Mouse (Mus musculus) MEL (cell line): ENCODE measurements around the gene Homez. TPM values are rescaled to one million over a fixed set of nuclear protein-coding genes. Genes with fewer than 3 reads are reported as not detected.

Experiments used
- DNase-seq: peaks from one replicate; pipeline ENCODE4 v3.0.0; 2011; ENCODE audit warnings: low read depth, low spot score
- H3K27ac ChIP-seq: 2 replicates; pipeline ENCODE4 v1.5.1; 2012; ENCODE audit warnings: low read depth, mild to moderate bottlenecking, control low read depth, low read length, moderate library complexity; ENCODE audit not compliant: control insufficient read depth
- H3K27me3 ChIP-seq, 2 experiments: fragments of 150-350 bp in 1 of 2; sonication (generic) in 1 of 2; 2 replicates each; pipeline ENCODE4 v1.6.1; 2012; ENCODE audit warnings: low read length in 2 of 2, mild to moderate bottlenecking in 2 of 2, improper control_type of control experiment in 1 of 2, moderate library complexity in 1 of 2; ENCODE audit not compliant: insufficient read depth in 2 of 2, control insufficient read depth in 1 of 2
- H3K36me3 ChIP-seq, 2 experiments: 2 replicates each; pipeline ENCODE4 v1.6.1; 2012 to 2014; ENCODE audit warnings: low read length in 2 of 2, improper control_type of control experiment in 1 of 2, inconsistent platforms in 1 of 2, mild to moderate bottlenecking in 1 of 2; ENCODE audit not compliant: insufficient read depth in 2 of 2, control insufficient read depth in 1 of 2
- H3K4me1 ChIP-seq, 2 experiments: fragments of 150-350 bp in 1 of 2; sonication (generic) in 1 of 2; 2 replicates each; pipeline ENCODE4 v1.6.1; 2012; ENCODE audit warnings: low read length in 2 of 2, improper control_type of control experiment in 1 of 2, mild to moderate bottlenecking in 1 of 2; ENCODE audit not compliant: insufficient read depth in 2 of 2, control insufficient read depth in 1 of 2
- H3K4me3 ChIP-seq, 2 experiments: fragments of 150-350 bp in 1 of 2; sonication (generic) in 1 of 2; 2 replicates each; pipeline ENCODE4 v1.5.1; 2012; ENCODE audit warnings: low read depth in 2 of 2, low read length in 2 of 2, mild to moderate bottlenecking in 2 of 2, moderate library complexity in 2 of 2, control low read depth in 1 of 2, improper control_type of control experiment in 1 of 2; ENCODE audit not compliant: control insufficient read depth in 1 of 2, insufficient read depth in 1 of 2
- H3K79me2 ChIP-seq: 2 replicates; pipeline ENCODE4 v1.6.1; 2012; ENCODE audit warnings: mild to moderate bottlenecking, low read length, moderate library complexity; ENCODE audit not compliant: control insufficient read depth, poor library complexity, insufficient read depth
- H3K9ac ChIP-seq: 2 replicates; pipeline ENCODE4 v1.6.1; 2012; ENCODE audit warnings: low read depth, mild to moderate bottlenecking, control low read depth, low read length, moderate library complexity; ENCODE audit not compliant: control insufficient read depth, poor library complexity, severe bottlenecking
- H3K9me3 ChIP-seq: fragments of 150-350 bp; sonication (generic); replicated peaks from 2 replicates; pipeline ENCODE4 v1.6.1; 2012; ENCODE audit warnings: mild to moderate bottlenecking, low read length, improper control_type of control experiment, moderate library complexity; ENCODE audit not compliant: insufficient read depth
- BHLHE40 ChIP-seq: IDR thresholded peaks from 2 replicates; pipeline ENCODE4 v1.6.1; 2012; ENCODE audit warnings: low read depth, mild to moderate bottlenecking, inconsistent platforms, low read length, improper control_type of control experiment, borderline replicate concordance
- ETS1 ChIP-seq: IDR thresholded peaks from 2 replicates; pipeline ENCODE4 v1.6.1; 2012; ENCODE audit warnings: low read depth, mild to moderate bottlenecking, inconsistent platforms, low read length, improper control_type of control experiment, moderate library complexity
- GABPA ChIP-seq: IDR thresholded peaks from 2 replicates; pipeline ENCODE4 v1.6.1; 2012; ENCODE audit warnings: low read depth, mild to moderate bottlenecking, inconsistent platforms, low read length, improper control_type of control experiment, moderate library complexity
- GATA1 ChIP-seq: IDR thresholded peaks from 2 replicates; pipeline ENCODE4 v1.6.1; 2011; ENCODE audit warnings: low read depth, low read length, improper control_type of control experiment
- HCFC1 ChIP-seq: IDR thresholded peaks from 2 replicates; pipeline ENCODE4 v1.6.1; 2012; ENCODE audit warnings: low read depth, mild to moderate bottlenecking, inconsistent platforms, low read length, improper control_type of control experiment, moderate library complexity
- JUND ChIP-seq: IDR thresholded peaks from 2 replicates; pipeline ENCODE4 v1.6.1; 2011; ENCODE audit warnings: low read depth, mild to moderate bottlenecking, improper control_type of control experiment, low read length
- MAFK ChIP-seq: IDR thresholded peaks from 2 replicates; pipeline ENCODE4 v1.6.1; 2011; ENCODE audit warnings: low read depth, mild to moderate bottlenecking, low read length, improper control_type of control experiment, borderline replicate concordance
- MAZ ChIP-seq: IDR thresholded peaks from 2 replicates; pipeline ENCODE4 v1.6.1; 2012; ENCODE audit warnings: low read depth, mild to moderate bottlenecking, inconsistent platforms, low read length, improper control_type of control experiment
- MEF2A ChIP-seq: IDR thresholded peaks from 2 replicates; pipeline ENCODE4 v1.6.1; 2014; ENCODE audit warnings: low read depth, mild to moderate bottlenecking, inconsistent platforms, low read length, improper control_type of control experiment; ENCODE audit not compliant: poor library complexity, insufficient replicate concordance, severe bottlenecking; ENCODE audit errors: extremely low read depth
- MYB ChIP-seq: IDR thresholded peaks from 2 replicates; pipeline ENCODE4 v1.6.1; 2011; ENCODE audit warnings: mild to moderate bottlenecking, low read depth, low read length, improper control_type of control experiment
- MYC ChIP-seq: IDR thresholded peaks from 2 replicates; pipeline ENCODE4 v1.6.1; 2011; ENCODE audit warnings: low read depth, mild to moderate bottlenecking, low read length, improper control_type of control experiment, moderate library complexity
- NELFE ChIP-seq: IDR thresholded peaks from 2 replicates; pipeline ENCODE4 v1.6.1; 2011; ENCODE audit warnings: low read depth, low read length, improper control_type of control experiment
- POLR2AphosphoS2 ChIP-seq: IDR thresholded peaks from 2 replicates; pipeline ENCODE4 v1.6.1; 2011; ENCODE audit warnings: low read length, improper control_type of control experiment
- RAD21 ChIP-seq: IDR thresholded peaks from 2 replicates; pipeline ENCODE4 v1.6.1; 2011; ENCODE audit warnings: mild to moderate bottlenecking, low read depth, low read length, improper control_type of control experiment
- RCOR1 ChIP-seq: IDR thresholded peaks from 2 replicates; pipeline ENCODE4 v1.6.1; 2012; ENCODE audit warnings: low read depth, mild to moderate bottlenecking, inconsistent platforms, low read length, improper control_type of control experiment
- SIN3A ChIP-seq: IDR thresholded peaks from 2 replicates; pipeline ENCODE4 v1.6.1; 2012; ENCODE audit warnings: low read length, improper control_type of control experiment, inconsistent platforms
- SMC3 ChIP-seq: IDR thresholded peaks from 2 replicates; pipeline ENCODE4 v1.6.1; 2011; ENCODE audit warnings: low read depth, low read length, improper control_type of control experiment
- TBP ChIP-seq: IDR thresholded peaks from 2 replicates; pipeline ENCODE4 v1.8.0; 2011; ENCODE audit warnings: low read depth, low read length, improper control_type of control experiment
- TCF12 ChIP-seq: IDR thresholded peaks from 2 replicates; pipeline ENCODE4 v1.6.1; 2014; ENCODE audit warnings: low read depth, mild to moderate bottlenecking, inconsistent platforms, low read length, improper control_type of control experiment, moderate library complexity
- USF1 ChIP-seq: IDR thresholded peaks from 2 replicates; pipeline ENCODE4 v1.6.1; 2014; ENCODE audit warnings: low read depth, mild to moderate bottlenecking, inconsistent platforms, low read length, improper control_type of control experiment, moderate library complexity
- USF2 ChIP-seq, 2 experiments: IDR thresholded peaks; 2 replicates each; pipeline ENCODE4 v1.6.1; 2011 to 2012; ENCODE audit warnings: improper control_type of control experiment in 2 of 2, low read length in 2 of 2, borderline replicate concordance in 1 of 2, inconsistent platforms in 1 of 2, low read depth in 1 of 2, mild to moderate bottlenecking in 1 of 2; ENCODE audit not compliant: insufficient read depth in 1 of 2
- ZC3H11A ChIP-seq: IDR thresholded peaks from 2 replicates; pipeline ENCODE4 v1.6.1; 2012; ENCODE audit warnings: low read depth, mild to moderate bottlenecking, inconsistent platforms, low read length, improper control_type of control experiment
- ZKSCAN1 ChIP-seq: IDR thresholded peaks from 2 replicates; pipeline ENCODE4 v1.6.1; 2012; ENCODE audit warnings: low read depth, mild to moderate bottlenecking, inconsistent platforms, low read length, improper control_type of control experiment, moderate library complexity
- ZMIZ1 ChIP-seq: IDR thresholded peaks from 2 replicates; pipeline ENCODE4 v1.6.1; 2012; ENCODE audit warnings: low read depth, mild to moderate bottlenecking, inconsistent platforms, low read length, improper control_type of control experiment, moderate library complexity
- ZNF384 ChIP-seq: IDR thresholded peaks from 2 replicates; pipeline ENCODE4 v1.6.1; 2012; ENCODE audit warnings: low read depth, mild to moderate bottlenecking, inconsistent platforms, low read length, improper control_type of control experiment
- polyA plus RNA-seq, 2 experiments: library from polyadenylated mRNA; stranded (reverse) in 1 of 2; unstranded in 1 of 2; fragments of >175 nt in 1 of 2; fragments of >200 nt in 1 of 2; gene quantifications; 2 replicates each; pipeline versions ENCODE4 v1.2.1 to v1.2.4; 2012; ENCODE audit warnings: low replicate concordance in 2 of 2, low read depth in 1 of 2; ENCODE audit not compliant: insufficient read length in 2 of 2, insufficient read depth in 1 of 2, missing spikeins in 1 of 2
- total RNA-seq: library from RNA; depleted of rRNA; stranded (reverse); fragments of 300-350 nt; gene quantifications from 2 replicates; pipeline ENCODE4 v1.2.3, GENCODE M21; 2012

Gene Homez
- total and polyA plus RNA-seq, 3 experiments: 4.9 to 8.5 TPM; not detected in 1

DNA sequence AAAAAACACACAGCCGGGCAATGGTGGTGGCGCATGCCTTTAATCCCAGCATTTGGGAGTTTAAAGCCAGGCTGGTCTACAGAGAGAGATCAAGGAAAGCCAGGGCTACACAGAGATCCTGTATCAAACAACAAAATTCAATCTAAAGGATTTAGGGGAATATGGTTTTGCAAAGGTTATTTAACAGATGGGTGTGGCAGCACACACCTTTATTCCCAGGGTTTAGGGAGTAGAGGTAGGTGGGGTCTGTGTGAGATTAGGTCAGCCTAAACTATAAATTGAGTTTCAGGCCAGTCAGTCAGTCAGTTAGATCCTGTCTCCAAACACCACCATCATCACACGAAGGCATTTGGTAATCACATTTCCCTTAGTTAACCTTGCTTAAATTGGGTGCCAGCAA lies 21.4 kb upstream of the Homez start, which contains the start of gene Pabpn1:
Gene Pabpn1 (plus strand): TSS at position 301 of the 400 bp plus-strand sequence.
- Histone ChIP-seq H3K27ac (peak within 1 kb of the TSS; percentile 77), H3K36me3 (peaks cover 12 to 14% of the 10 kb centered on the region in 2 experiments), H3K27me3 (no peaks in the 10 kb centered on the region), H3K4me1 (peaks cover 4 to 6% of the 10 kb centered on the region in 2 experiments; a peak in 3 of 4 replicates), H3K79me2 (peaks cover 19% of the 10 kb centered on the region), H3K9ac (peak within 1 kb of the TSS; percentile 82), H3K9me3 (no peaks in the 10 kb centered on the region), H3K4me3 (peak within 1 kb of the TSS; percentile 53 to 91)
- no peak for TF ChIP-seq ZC3H11A
- no peak for TF ChIP-seq GATA1
- no peak for TF ChIP-seq USF2 (IDR thresholded peaks at IDR 0.05; ENCODE audit: borderline replicate concordance in 1 of 2, insufficient read depth in 1 of 2, low read depth in 1 of 2, low read length in 2 of 2)
- no peak for TF ChIP-seq POLR2AphosphoS2
- TF ChIP-seq BHLHE40: no peak
- TF ChIP-seq ETS1: no peak
- no peak for DNase-seq

DNA sequence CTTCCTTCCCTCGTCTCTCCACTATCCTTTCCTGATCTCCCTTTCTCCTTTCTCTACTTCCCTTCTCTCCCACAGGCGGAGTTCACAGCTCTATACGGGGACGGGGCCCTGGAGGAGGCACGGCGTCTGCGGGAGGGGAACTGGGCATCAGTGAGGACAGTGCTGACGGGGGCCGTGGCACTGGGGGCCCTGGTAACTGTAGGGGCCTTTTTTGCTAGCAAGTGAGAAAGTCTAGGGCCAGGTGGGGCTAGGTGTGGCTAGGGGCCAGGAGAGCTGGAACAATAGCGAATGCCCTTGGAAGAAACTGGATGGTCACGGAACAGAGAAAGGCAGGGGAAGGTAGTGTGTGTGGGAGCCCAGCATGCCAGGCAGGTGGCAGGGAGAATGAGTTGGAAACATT lies 14.5 kb upstream of the Homez start:
- Histone ChIP-seq H3K27ac (no peak overlapping the region), H3K36me3 (no peaks in the 10 kb centered on the region), H3K4me3 (no peak overlapping the region), H3K27me3 (no peaks in the 10 kb centered on the region), H3K9me3 (no peaks in the 10 kb centered on the region), H3K4me1 (peaks cover 3 to 6% of the 10 kb centered on the region in 2 experiments; a peak in 3 of 4 replicates), H3K9ac (no peak overlapping the region), H3K79me2 (peaks cover 6% of the 10 kb centered on the region)
- DNase-seq: no peak
- TF ChIP-seq ZMIZ1 (no peak), MAFK (no peak), MYC (no peak), JUND (no peak), ZNF384 (no peak), MAZ (no peak), HCFC1 (no peak)

DNA sequence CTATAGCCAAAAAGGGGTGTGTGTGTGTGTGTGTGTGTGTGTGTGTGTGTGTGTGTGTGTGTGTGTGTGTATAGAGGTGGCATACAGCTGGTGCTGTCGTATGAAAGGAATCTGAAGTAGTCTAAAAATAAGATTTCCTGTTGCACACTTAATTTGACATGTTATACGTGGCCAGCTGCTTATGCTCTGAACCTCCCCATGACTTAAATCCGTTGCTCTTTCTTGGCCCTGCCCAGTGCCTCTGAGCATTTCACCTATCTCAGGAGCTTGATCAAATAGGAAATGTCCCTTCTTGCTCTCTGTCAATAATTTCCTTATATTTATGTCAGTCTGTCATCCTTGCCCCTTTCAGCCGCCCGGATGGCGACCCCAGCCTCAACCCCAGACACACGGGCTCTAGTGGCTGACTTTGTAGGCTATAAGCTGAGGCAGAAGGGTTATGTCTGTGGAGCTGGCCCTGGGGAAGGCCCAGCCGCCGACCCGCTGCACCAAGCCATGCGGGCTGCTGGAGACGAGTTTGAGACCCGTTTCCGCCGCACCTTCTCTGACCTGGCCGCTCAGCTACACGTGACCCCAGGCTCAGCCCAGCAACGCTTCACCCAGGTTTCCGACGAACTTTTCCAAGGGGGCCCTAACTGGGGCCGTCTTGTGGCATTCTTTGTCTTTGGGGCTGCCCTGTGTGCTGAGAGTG lies 13.4 kb upstream of the Homez start:
- Histone ChIP-seq H3K27ac (no peak overlapping the region), H3K27me3 (no peaks in the 10 kb centered on the region), H3K4me1 (peaks cover 3 to 6% of the 10 kb centered on the region in 2 experiments; a peak in 3 of 4 replicates), H3K79me2 (peaks cover 6% of the 10 kb centered on the region), H3K9ac (peak overlapping the region; percentile 87), H3K36me3 (no peaks in the 10 kb centered on the region), H3K9me3 (no peaks in the 10 kb centered on the region), H3K4me3 (peak overlapping the region; percentile 74 to 94)
- no peak for DNase-seq
- TF ChIP-seq RCOR1 (no peak), USF2 (IDR thresholded peaks at IDR 0.05; ENCODE audit: borderline replicate concordance in 1 of 2, insufficient read depth in 1 of 2, low read depth in 1 of 2, low read length in 2 of 2) (no peak), NELFE (no peak), TCF12 (no peak), ZKSCAN1 (no peak), SIN3A (no peak), MAZ (no peak), MAFK (no peak), GABPA (no peak), USF1 (no peak), MEF2A (no peak), SMC3 (no peak), HCFC1 (no peak), TBP (no peak), RAD21 (no peak), MYB (no peak)
